Mouse (Mus musculus) CH12.LX (cell line): ENCODE data around the gene Cd3d. TPM values are rescaled to one million over a fixed set of nuclear protein-coding genes. Genes with fewer than 3 reads are reported as not detected.

Experiments
- DNase-seq: peaks from one replicate; pipeline ENCODE4 v3.0.0-alpha.2; 2013; ENCODE audit errors: extremely low read depth
- H3K27ac ChIP-seq: 2 replicates; pipeline ENCODE4 v1.5.1; 2012; ENCODE audit warnings: low read depth, mild to moderate bottlenecking, control low read depth, moderate library complexity; ENCODE audit not compliant: insufficient read depth
- H3K27me3 ChIP-seq: replicated peaks from 2 replicates; pipeline ENCODE3; 2012; ENCODE audit warnings: inconsistent platforms
- H3K36me3 ChIP-seq, 2 experiments: replicated peaks in 1 of 2; 2 replicates each; pipeline versions ENCODE3 to v1.6.1; 2012; ENCODE audit warnings: inconsistent platforms in 1 of 2, low read length in 1 of 2, mild to moderate bottlenecking in 1 of 2, mixed read lengths in 1 of 2, moderate library complexity in 1 of 2; ENCODE audit not compliant: control insufficient read depth in 1 of 2, insufficient read depth in 1 of 2
- H3K4me1 ChIP-seq, 2 experiments: 2 replicates each; pipeline ENCODE4 v1.6.1; 2012; ENCODE audit warnings: inconsistent platforms in 1 of 2, moderate library complexity in 1 of 2; ENCODE audit not compliant: insufficient read depth in 2 of 2, control insufficient read depth in 1 of 2
- H3K4me2 ChIP-seq: 2 replicates; pipeline ENCODE4 v1.6.1; 2012; ENCODE audit warnings: low read depth, mild to moderate bottlenecking, control low read depth; ENCODE audit not compliant: poor library complexity, insufficient read depth, severe bottlenecking
- H3K4me3 ChIP-seq, 3 experiments: fragments of 150-350 bp in 1 of 3; sonication (generic) in 1 of 3; replicated peaks in 1 of 3; 2 replicates each; pipeline versions ENCODE3 to v1.5.1; 2011 to 2012; ENCODE audit warnings: low read depth in 2 of 3, low read length in 2 of 3, mild to moderate bottlenecking in 2 of 3, moderate library complexity in 2 of 3, control low read depth in 1 of 3, improper control_type of control experiment in 1 of 3, inconsistent platforms in 1 of 3, mixed read lengths in 1 of 3; ENCODE audit not compliant: poor library complexity in 1 of 3
- H3K79me2 ChIP-seq: replicated peaks from 2 replicates; pipeline ENCODE4 v1.6.1; 2012; ENCODE audit warnings: mild to moderate bottlenecking, moderate library complexity; ENCODE audit not compliant: control insufficient read depth, poor library complexity, insufficient read depth, severe bottlenecking; ENCODE audit errors: extremely low read depth
- H3K9ac ChIP-seq: 2 replicates; pipeline ENCODE4 v1.6.1; 2012; ENCODE audit warnings: low read depth, mild to moderate bottlenecking, control low read depth, moderate library complexity; ENCODE audit not compliant: insufficient read depth
- H3K9me3 ChIP-seq: replicated peaks from 2 replicates; pipeline ENCODE3; 2012; ENCODE audit warnings: low read length, inconsistent platforms, mixed read lengths
- CHD2 ChIP-seq: IDR thresholded peaks from 2 replicates; pipeline ENCODE4 v1.6.1; 2011; ENCODE audit warnings: low read length, improper control_type of control experiment
- CTCF ChIP-seq, 2 experiments: IDR thresholded peaks in 1 of 2; conservative IDR thresholded peaks in 1 of 2; 2 replicates each; pipeline ENCODE4 v1.5.1; 2011 to 2012; ENCODE audit warnings: low read depth in 2 of 2, low read length in 2 of 2, improper control_type of control experiment in 1 of 2, inconsistent platforms in 1 of 2, mild to moderate bottlenecking in 1 of 2, moderate library complexity in 1 of 2
- E2F4 ChIP-seq: IDR thresholded peaks from 2 replicates; pipeline ENCODE4 v1.6.1; 2011; ENCODE audit warnings: low read depth, low read length, improper control_type of control experiment; ENCODE audit not compliant: insufficient replicate concordance
- EP300 ChIP-seq: IDR thresholded peaks from 2 replicates; pipeline ENCODE4 v1.6.1; 2011; ENCODE audit warnings: low read length, improper control_type of control experiment
- ETS1 ChIP-seq: conservative IDR thresholded peaks from 2 replicates; pipeline ENCODE4 v1.6.1; 2012; ENCODE audit warnings: low read depth, mild to moderate bottlenecking, inconsistent platforms, low read length, improper control_type of control experiment, moderate library complexity
- GABPA ChIP-seq: IDR thresholded peaks from 2 replicates; pipeline ENCODE4 v1.6.1; 2012; ENCODE audit warnings: low read depth, low read length, improper control_type of control experiment, inconsistent platforms; ENCODE audit not compliant: insufficient replicate concordance
- HCFC1 ChIP-seq: IDR thresholded peaks from 2 replicates; pipeline ENCODE4 v1.6.1; 2012; ENCODE audit warnings: low read depth, mild to moderate bottlenecking, inconsistent platforms, low read length, improper control_type of control experiment
- JUN ChIP-seq: IDR thresholded peaks from 2 replicates; pipeline ENCODE4 v1.6.1; 2011; ENCODE audit warnings: low read depth, mild to moderate bottlenecking, low read length, improper control_type of control experiment, moderate library complexity; ENCODE audit not compliant: insufficient read depth
- KAT2A ChIP-seq: IDR thresholded peaks from 2 replicates; pipeline ENCODE4 v1.6.1; 2012; ENCODE audit warnings: low read length, improper control_type of control experiment, inconsistent platforms; ENCODE audit not compliant: insufficient replicate concordance
- MAFK ChIP-seq: IDR thresholded peaks from 2 replicates; pipeline ENCODE4 v1.6.1; 2011; ENCODE audit warnings: low read length, improper control_type of control experiment; ENCODE audit not compliant: insufficient replicate concordance
- MXI1 ChIP-seq: IDR thresholded peaks from 2 replicates; pipeline ENCODE4 v1.6.1; 2011; ENCODE audit warnings: mild to moderate bottlenecking, low read depth, low read length, improper control_type of control experiment
- MYC ChIP-seq: IDR thresholded peaks from 2 replicates; pipeline ENCODE4 v1.6.1; 2011; ENCODE audit warnings: low read depth, mild to moderate bottlenecking, improper control_type of control experiment, low read length
- NELFE ChIP-seq: IDR thresholded peaks from 2 replicates; pipeline ENCODE4 v1.6.1; 2011; ENCODE audit warnings: low read depth, low read length, improper control_type of control experiment
- NRF1 ChIP-seq: IDR thresholded peaks from 2 replicates; pipeline ENCODE4 v1.6.1; 2014; ENCODE audit warnings: low read depth, mild to moderate bottlenecking, inconsistent platforms, low read length, improper control_type of control experiment, moderate library complexity
- PAX5 ChIP-seq: IDR thresholded peaks from 2 replicates; pipeline ENCODE4 v1.6.1; 2012; ENCODE audit warnings: low read length, inconsistent platforms, mixed read lengths
- SMC3 ChIP-seq: IDR thresholded peaks from 2 replicates; pipeline ENCODE4 v1.6.1; 2011; ENCODE audit warnings: low read depth, low read length, improper control_type of control experiment
- TCF12 ChIP-seq: IDR thresholded peaks from 2 replicates; pipeline ENCODE4 v1.6.1; 2014; ENCODE audit warnings: low read depth, mild to moderate bottlenecking, inconsistent platforms, low read length, improper control_type of control experiment
- USF1 ChIP-seq: IDR thresholded peaks from 2 replicates; pipeline ENCODE4 v1.6.1; 2014; ENCODE audit warnings: low read depth, mild to moderate bottlenecking, inconsistent platforms, low read length, improper control_type of control experiment
- ZKSCAN1 ChIP-seq: IDR thresholded peaks from 2 replicates; pipeline ENCODE4 v1.6.1; 2012; ENCODE audit warnings: low read depth, inconsistent platforms, low read length, improper control_type of control experiment, borderline replicate concordance
- ZMIZ1 ChIP-seq: IDR thresholded peaks from 2 replicates; pipeline ENCODE4 v1.6.1; 2012; ENCODE audit warnings: low read depth, mild to moderate bottlenecking, inconsistent platforms, low read length, improper control_type of control experiment
- ZNF384 ChIP-seq: IDR thresholded peaks from 2 replicates; pipeline ENCODE4 v1.6.1; 2012; ENCODE audit warnings: low read depth, low read length, improper control_type of control experiment, inconsistent platforms
- dilution Hi-C: fragments of 300-500 bp; cut with MboI; formaldehyde crosslinking; loops from 2 replicates; pipeline ENCODE4 v1.14.3; 2020; ENCODE audit warnings: low sequenced_read_pairs; ENCODE audit not compliant: extremely low pct_unique_long_range_greater_than_20kb, extremely low pct_ligation_motif_present
- in situ Hi-C: fragments of 300-500 bp; cut with MboI; formaldehyde crosslinking; loops from 3 replicates; pipeline ENCODE4 v1.14.3; 2019; ENCODE audit warnings: low sequenced_read_pairs, low pct_ligation_motif_present, low pct_unique_long_range_greater_than_20kb, mixed read lengths
- polyA plus RNA-seq: library from polyadenylated mRNA; unstranded; fragments of >175 nt; gene quantifications from 2 replicates; pipeline ENCODE4 v1.2.1, GENCODE M21; 2012; ENCODE audit warnings: low read depth; ENCODE audit not compliant: insufficient read length
- total RNA-seq, 2 experiments: library from RNA; depleted of rRNA; stranded (reverse); fragments of 300-350 nt in 1 of 2; fragments of >200 nt in 1 of 2; gene quantifications; 2 replicates each; pipeline ENCODE4 v1.2.3; 2012 to 2014

Cd3d gene
- total RNA-seq (2012; rRNA removed): 5.2 and 5.5 TPM in 2 replicates
- total RNA-seq (2014; rRNA removed): 0.27 TPM in 1 of 2 replicates, not detected in the other
- 2.6 and 2.7 TPM in 2 replicates for polyA plus RNA-seq

DNA sequence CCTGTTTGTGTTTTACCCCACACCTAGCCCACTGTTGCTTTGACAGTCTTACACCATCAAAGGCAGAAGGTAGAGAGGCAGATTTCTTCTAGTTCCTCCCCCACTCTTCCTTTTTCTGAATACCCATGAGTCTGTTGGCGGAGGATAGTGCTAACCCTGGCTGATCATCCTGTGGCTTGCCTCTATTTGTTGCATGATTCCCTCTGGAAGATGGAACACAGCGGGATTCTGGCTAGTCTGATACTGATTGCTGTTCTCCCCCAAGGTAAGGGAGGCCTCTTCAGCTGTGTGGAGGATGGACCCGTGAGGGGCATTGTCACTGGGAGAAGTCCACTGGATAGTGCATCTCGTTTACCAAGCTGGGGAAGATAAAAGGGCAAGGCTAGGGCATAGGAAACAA lies at the start of gene Cd3d:
TSS of gene Cd3d (plus strand) at position 111 of the 400 bp plus-strand sequence.
- H3K27ac ChIP-seq: no peak within 1 kb of the TSS
- H3K36me3 ChIP-seq: no peaks in the 10 kb centered on the region
- H3K4me3 ChIP-seq: no peak within 1 kb of the TSS
- H3K4me1 ChIP-seq: peaks cover 25 to 26% of the 10 kb centered on the region in 2 experiments
- DNase-seq: no peak
- H3K27me3 ChIP-seq: peaks cover 4% of the 10 kb centered on the region
- no peak within 1 kb of the TSS for H3K4me2 ChIP-seq
- H3K79me2 ChIP-seq: no peaks in the 10 kb centered on the region
- no peak within 1 kb of the TSS for H3K9ac ChIP-seq
- in situ Hi-C loops: no loop called here
- dilution Hi-C loops: no loop called here
- TF ChIP-seq EP300: no peak
- no peak for TF ChIP-seq TCF12
- TF ChIP-seq CHD2: no peak
- no peak for TF ChIP-seq MAFK
- TF ChIP-seq HCFC1: no peak
- no peak for TF ChIP-seq SMC3
- TF ChIP-seq CTCF (conservative IDR thresholded peaks at IDR 0.05 in 1 of 2, IDR thresholded peaks at IDR 0.05 in 1 of 2; ENCODE audit: low read depth in 2 of 2, low read length in 2 of 2): no peak
- no peak for TF ChIP-seq NELFE
- no peak for TF ChIP-seq ZMIZ1
- TF ChIP-seq ZNF384: no peak
- TF ChIP-seq JUN: no peak
- no peak for TF ChIP-seq ETS1
- H3K9me3 ChIP-seq: no peaks in the 10 kb centered on the region

DNA sequence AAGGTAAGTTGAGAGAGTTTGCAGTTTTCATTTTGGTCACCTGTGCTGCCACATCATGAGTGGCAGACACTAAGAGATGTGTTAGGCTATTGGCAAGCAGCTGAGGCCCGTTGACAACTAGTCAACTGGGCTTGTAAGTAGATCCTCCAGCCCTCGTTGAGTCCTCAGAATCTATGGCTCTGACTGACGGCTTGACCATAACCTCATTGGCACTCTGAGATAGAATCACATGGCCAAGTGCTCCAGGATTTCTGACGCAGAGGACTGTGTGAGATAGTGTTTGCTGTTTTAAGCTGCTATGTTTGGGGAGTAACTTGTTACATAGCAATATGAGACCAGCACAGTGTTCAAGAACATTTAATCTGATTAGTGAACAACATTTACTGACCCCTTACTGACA lies 39.8 kb upstream of the Cd3d start:
- in situ Hi-C loops: no loop called here
- no peak overlapping the region for H3K9ac ChIP-seq
- H3K4me3 ChIP-seq: no peak overlapping the region
- TF ChIP-seq MAFK (no peak), NELFE (no peak), KAT2A (no peak), E2F4 (no peak), MXI1 (no peak), NRF1 (no peak), USF1 (no peak), ZKSCAN1 (no peak), MYC (no peak), JUN (no peak), ETS1 (no peak), GABPA (no peak), PAX5 (no peak)
- no peaks in the 10 kb centered on the region for H3K9me3 ChIP-seq
- peaks cover 0 to 5% of the 10 kb centered on the region in 2 experiments; a peak in 1 of 4 replicates for H3K4me1 ChIP-seq
- H3K36me3 ChIP-seq: peaks cover 76 to 97% of the 10 kb centered on the region in 2 experiments
- H3K27ac ChIP-seq: no peak overlapping the region
- dilution Hi-C loops: no loop called here
- H3K27me3 ChIP-seq: no peaks in the 10 kb centered on the region
- no peak for DNase-seq
- H3K79me2 ChIP-seq: no peaks in the 10 kb centered on the region
- no peak overlapping the region for H3K4me2 ChIP-seq
